ENCODE assay signal across 20 mouse cellular contexts in the genomic region with DNA sequence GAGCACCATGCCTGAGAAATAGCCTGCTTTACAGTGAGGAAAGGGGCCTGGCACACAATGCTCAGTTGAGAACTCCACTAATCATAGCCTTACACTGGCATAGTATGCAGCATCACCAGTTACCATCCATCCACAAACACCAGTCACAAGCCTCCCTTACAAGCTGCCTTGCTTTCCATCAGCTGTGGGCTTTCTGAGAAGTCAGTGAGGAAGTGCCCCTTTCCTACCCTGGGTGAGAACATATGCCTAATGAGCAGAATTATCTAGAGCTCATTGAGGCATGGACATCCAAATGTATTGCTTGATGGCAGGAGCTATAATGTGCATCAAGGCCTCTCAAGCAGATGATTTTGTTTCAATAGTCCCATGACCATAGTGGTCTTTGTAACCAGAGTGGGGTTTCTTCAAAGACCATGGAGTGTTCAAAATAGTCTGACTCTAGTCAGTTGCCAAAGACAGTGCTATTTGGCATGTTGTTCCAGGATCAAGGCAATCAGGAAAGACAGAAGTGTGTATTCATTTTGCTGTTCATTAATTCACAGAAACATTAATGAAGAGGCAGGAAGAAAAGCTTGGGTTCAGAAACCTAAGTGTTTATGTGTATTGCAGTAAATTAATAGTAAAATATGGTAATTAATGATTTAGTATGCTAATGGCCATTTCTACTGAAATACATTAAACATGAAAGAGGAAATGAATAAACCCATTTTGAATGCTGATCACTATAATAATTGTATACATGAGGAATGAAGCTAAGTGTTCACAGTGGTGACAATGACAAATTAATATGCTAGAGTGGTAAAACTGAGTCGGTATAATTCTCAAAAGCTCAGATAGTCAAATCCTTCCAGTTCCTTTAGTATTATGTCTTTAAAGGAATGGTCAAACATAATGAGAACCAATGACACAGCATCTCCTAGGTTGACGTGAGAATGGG.
"Had no signal": no experiment of that assay in that cellular context is flagged by ENCODE, and none has a peak within 500 bp of the region (broad histone marks: within the 10 kb centered on the region; RNA-seq: fewer than 3 reads in every experiment).

No protein-coding gene starts in this region.

- H3K36me3 ChIP-seq: limb, embryonic 10.5 days; limb, embryonic 13.5 days; liver, embryonic 12.5 days; liver, embryonic 15.5 days; lung, embryonic 15.5 days; midbrain, embryonic 10.5 days; midbrain, embryonic 13.5 days had no signal

- H3K4me1 ChIP-seq: limb, embryonic 10.5 days; limb, embryonic 13.5 days; liver, embryonic 12.5 days; liver, embryonic 15.5 days; lung, embryonic 15.5 days; megakaryocyte, embryonic 14.5 days; midbrain, embryonic 10.5 days; midbrain, embryonic 13.5 days had no signal

- ATAC-seq: liver, embryonic 12.5 days; midbrain, embryonic 13.5 days; midbrain, embryonic 16.5 days had no signal

- DNase-seq: kidney, adult 9 months; kidney, postnatal 14 days; kidney, postnatal 4 days; liver; lung, adult 18-20 months; lung, postnatal 10 days; lung, postnatal 36 days; thymus, adult 2 months; thymus, postnatal 14 days; thymus, postnatal 4 days had no signal

- H3K27ac ChIP-seq: limb, embryonic 10.5 days; limb, embryonic 13.5 days; liver, embryonic 12.5 days; liver, embryonic 15.5 days; lung, embryonic 15.5 days; midbrain, embryonic 10.5 days; midbrain, embryonic 13.5 days; stomach, postnatal 0 days had no signal

- H3K9me3 ChIP-seq: limb, embryonic 10.5 days; limb, embryonic 13.5 days; liver, embryonic 12.5 days; liver, embryonic 15.5 days; lung, embryonic 15.5 days; midbrain, embryonic 10.5 days; midbrain, embryonic 13.5 days had no signal

- H3K9ac ChIP-seq: limb, embryonic 13.5 days; liver, embryonic 12.5 days; liver, embryonic 15.5 days; lung, embryonic 15.5 days; midbrain, embryonic 13.5 days had no signal

- H3K27me3 ChIP-seq: limb, embryonic 13.5 days; liver, embryonic 12.5 days; liver, embryonic 15.5 days; lung, embryonic 15.5 days; megakaryocyte, embryonic 14.5 days; midbrain, embryonic 13.5 days had no signal

- H3K4me3 ChIP-seq: limb, embryonic 10.5 days; limb, embryonic 13.5 days; liver, embryonic 12.5 days; liver, embryonic 15.5 days; lung, embryonic 15.5 days; megakaryocyte, embryonic 14.5 days; midbrain, embryonic 10.5 days; midbrain, embryonic 13.5 days had no signal

- H3K4me2 ChIP-seq: limb, embryonic 13.5 days; liver, embryonic 12.5 days; liver, embryonic 15.5 days; lung, embryonic 15.5 days; midbrain, embryonic 13.5 days had no signal
